Mouse (Mus musculus): Measurements from ENCODE around the gene Exoc3l2.

DNA sequence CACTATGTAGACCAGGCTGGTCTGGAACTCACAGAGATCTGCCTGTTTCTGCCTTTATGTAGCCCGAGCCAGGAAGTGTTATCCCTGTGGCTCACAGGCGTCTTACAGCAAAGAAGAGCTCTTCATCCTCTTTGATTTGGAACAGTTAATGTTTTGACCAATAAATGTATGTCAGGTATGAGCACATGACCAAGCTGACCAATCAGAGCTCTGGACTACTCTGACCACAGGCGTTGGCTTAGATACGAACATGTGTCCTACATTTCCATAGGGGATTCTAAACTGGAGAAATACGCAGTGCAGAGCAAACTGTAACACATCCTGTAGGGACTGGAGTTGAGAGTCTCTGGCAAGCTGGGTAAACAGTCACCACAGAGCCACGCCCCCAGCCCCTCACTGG is 36.2 kb upstream of the Exoc3l2 start:
- TF ChIP-seq CTCF (IDR thresholded peaks at IDR 0.05; ENCODE audit: insufficient read depth, low read depth, low read length) (no peak), POLR2A (IDR thresholded peaks at IDR 0.05; ENCODE audit: insufficient read depth, low read depth, low read length) (no peak)
